Mouse (Mus musculus): Measurements from ENCODE around the gene Fkbpl.

Fkbpl gene

DNA sequence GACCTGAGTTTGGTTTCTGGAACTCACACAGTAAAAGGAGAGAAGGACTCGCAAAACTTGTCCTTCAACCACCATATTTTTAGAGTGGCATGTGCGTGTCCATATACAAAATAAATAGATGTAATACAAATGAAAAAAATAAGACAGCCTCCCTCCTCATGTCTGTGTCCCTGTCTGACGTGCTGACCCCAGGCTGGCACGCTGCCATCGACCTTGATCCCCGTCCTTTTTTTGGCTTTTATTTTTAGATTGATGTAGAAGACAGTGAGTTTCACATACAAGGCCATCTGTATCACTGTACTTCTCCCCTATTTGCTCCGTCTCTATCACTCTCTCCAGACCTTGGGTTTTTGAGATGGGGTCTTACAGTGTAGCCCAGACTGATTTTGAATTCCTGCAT lies 19.9 kb downstream of the Fkbpl start:
- DNase-seq (ENCODE audit: low spot score in 2 of 2) = no peak

DNA sequence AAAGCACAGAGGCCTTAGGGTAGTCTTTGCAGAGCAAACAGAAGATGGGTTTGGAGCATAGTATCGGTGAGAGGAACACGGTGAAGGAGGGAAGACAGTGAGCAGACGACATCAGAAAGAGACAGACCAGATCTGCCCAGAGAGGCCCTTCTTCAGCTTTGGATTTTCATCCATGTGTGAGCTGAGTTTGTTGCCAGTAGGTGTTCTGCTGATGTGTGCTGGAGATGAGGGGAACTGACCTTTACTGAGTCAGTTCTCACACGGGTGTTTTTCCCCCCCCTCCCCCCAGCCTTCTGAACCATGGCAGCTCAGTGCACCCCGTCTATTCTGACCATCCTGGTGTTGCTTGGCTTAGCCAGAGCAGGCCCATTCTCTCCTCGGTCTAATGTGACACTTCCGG lies 25.7 kb downstream of the Fkbpl start, which contains the start of gene Tnxb:
Gene Tnxb, plus strand, starts transcription at position 301 of the 400 bp plus-strand sequence.
- no peak for DNase-seq (ENCODE audit: low spot score in 2 of 2)

DNA sequence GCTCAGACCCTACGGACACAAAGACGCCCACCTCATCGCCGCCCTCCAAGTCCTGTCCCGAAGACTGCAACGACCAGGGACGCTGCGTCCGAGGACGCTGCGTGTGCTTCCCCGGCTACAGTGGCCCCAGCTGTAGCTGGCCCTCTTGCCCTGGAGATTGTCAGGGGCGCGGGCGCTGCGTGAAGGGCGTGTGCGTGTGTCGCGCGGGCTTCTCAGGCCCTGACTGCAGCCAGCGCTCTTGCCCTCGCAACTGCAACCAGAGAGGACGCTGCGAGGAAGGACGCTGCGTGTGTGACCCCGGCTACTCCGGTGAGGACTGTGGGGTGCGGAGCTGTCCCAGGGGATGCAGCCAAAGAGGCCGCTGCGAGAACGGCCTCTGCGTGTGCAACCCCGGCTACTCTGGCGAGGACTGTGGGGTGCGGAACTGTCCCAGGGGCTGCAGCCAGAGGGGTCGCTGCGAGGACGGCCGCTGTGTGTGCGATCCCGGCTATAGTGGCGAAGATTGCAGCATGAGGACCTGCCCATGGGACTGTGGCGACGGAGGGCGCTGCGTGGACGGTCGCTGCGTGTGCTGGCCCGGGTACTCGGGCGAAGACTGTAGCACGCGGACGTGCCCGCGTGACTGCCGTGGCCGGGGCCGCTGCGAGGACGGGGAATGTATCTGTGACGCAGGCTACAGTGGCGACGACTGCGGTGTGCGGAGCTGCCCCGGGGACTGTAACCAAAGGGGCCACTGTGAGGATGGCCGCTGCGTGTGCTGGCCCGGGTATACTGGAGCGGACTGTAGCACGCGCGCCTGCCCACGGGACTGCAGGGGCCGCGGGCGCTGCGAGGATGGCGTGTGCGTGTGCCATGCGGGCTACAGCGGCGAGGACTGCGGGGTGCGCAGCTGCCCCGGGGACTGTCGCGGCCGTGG lies 26.8 kb downstream of the Fkbpl start:
- DNase-seq (ENCODE audit: low spot score in 2 of 2) = no peak

DNA sequence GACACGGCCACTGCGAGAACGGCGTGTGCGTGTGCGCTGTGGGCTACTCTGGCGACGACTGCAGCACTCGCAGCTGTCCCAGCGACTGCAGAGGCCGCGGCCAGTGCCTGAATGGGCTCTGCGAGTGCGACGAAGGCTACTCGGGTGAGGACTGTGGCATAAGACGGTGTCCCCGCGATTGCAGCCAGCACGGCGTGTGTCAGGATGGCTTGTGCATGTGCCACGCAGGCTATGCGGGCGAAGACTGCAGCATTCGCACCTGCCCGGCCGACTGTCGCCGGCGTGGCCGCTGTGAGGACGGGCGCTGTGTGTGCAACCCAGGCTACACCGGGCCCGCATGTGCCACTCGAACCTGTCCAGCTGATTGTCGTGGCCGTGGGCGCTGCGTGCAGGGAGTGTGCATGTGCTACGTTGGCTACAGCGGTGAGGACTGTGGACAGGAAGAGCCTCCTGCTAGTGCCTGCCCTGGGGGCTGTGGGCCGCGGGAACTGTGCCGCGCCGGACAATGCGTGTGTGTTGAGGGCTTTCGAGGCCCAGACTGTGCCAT lies 27.8 kb downstream of the Fkbpl start:
- no peak for DNase-seq (ENCODE audit: low spot score in 2 of 2)

DNA sequence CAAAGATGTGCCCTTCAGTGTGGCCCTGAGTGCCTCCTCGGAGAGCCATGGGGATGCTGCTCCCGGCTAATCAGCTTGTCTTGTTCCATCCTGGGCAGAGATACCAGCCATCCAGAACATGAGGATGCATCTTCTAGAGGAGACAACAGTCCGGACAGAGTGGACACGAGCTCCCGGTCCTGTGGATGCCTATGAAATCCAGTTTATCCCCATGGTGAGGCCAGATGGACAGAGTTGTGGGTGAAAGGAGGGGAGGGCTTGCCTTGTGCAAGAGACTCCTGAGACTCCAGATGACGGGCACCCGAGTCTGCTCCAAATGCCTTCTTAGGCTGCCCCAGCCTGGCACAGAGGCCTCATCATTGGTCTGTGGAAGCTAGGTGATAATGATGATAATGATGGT lies 28.6 kb downstream of the Fkbpl start:
- DNase-seq (ENCODE audit: low spot score in 2 of 2) = no peak

DNA sequence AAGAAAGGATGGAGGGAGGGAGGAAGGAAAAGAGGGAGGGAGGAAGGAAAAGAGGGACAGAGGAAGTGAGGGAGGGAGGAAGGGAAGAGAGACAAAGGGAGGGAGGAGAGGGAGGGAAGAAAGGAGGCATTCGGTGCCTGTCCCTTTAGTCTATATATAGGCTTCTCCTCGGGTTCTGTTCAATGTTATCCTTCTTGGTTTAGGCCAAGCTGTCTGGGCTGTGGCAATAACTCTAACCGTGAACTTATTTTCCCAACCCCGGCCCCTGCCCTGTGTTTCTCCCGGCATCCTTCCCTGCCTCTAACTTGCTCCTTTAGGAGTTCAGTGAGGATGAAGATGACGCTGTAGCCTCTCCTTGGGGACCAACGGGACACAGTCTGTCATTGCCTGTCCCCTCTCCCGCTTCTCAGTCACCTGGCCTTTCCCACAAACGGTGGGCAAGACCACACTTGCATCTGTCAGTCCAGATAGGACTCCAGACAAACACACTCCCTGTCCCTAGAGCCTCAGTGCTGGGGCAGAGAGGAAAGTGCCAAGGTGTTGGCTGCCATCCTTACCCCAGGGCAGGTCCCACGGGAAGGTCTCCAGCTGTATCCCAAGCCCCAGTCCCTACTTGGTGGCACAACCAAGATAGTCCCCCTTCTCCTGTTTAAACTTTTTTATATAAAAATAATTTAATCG lies 30.1 kb downstream of the Fkbpl start:
- DNase-seq (ENCODE audit: low spot score in 2 of 2) = no peak

DNA sequence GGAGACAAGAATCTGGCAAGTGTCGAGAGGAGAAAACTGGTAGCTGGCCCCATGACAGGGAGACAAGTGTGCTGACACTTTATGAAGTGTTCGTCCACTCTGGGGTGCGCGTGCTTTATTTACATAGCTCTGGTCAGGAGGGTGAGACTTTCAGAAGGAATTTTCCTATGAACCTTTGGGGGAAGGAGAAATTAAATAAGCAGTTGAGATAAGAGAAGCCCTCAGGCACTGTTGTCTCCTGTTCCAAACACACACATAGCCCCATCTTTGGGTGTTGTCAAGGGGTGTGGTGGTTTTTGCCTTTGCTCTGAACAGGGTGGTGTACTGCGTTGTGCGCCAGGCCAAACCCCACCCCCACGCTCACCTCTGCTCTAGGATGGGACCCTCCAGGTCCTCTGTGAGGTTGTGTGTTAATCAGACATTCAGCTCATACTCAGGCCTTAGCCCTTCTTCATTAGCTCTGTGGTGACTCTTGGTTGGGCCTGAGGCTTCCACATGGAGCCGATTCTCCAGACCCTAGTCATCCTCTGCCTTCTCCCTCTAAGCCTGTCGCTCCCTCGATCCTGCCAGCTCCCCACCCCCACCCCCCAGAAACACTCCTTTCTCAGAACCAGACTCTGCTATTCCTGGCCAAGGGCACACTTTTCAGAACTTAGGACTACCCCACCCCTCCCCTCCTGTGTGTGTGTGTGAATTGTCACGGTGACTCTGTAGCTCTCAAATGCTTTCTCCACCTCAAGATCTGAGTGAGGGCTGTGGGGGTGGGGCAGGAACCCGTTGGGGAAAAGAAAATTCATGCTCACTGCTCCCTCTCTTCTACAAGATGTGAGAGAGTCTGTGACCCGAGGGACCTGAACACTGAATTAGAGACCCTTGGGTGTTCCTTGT lies 30.9 kb downstream of the Fkbpl start:
- DNase-seq (ENCODE audit: low spot score in 2 of 2) = no peak

DNA sequence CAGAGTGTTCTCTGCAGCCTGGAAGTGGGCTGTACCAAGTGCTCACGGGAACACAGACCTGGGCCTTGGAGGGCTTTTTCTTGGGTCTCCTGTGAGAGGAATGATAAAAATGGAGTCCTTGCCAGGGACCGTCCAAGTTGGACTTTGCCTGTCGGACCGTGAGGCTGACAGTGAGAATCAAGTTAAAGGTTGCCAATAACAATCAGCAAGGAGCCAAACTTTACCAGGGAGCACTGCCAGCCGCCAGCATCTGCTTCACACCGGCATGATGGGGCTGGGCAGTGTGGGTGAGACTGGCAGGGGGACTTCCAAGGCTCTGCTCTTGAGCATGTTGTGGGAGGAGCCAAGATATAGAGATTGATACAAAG lies 31.5 kb downstream of the Fkbpl start:
- DNase-seq (ENCODE audit: low spot score in 2 of 2) = no peak

DNA sequence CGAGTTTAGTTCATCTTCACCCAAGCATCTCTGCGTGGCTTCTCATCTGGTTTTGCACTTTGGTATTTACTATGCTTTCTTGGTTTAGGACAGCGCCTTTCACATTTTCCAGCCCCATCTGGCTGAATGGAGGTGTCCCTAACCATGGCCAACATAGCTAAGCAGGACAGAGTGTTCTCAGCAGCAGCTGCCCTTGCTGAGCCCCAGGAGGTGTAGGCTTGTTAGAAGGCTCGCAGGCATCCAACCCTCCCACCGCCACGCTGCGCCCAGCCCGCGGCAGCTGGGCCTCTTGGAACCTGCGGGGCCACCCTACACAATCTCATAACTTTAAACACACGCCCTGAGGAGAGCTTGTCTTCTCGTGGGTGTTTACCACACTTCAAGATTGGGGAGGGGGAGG lies 32.1 kb downstream of the Fkbpl start:
- no peak for DNase-seq (ENCODE audit: low spot score in 2 of 2)

DNA sequence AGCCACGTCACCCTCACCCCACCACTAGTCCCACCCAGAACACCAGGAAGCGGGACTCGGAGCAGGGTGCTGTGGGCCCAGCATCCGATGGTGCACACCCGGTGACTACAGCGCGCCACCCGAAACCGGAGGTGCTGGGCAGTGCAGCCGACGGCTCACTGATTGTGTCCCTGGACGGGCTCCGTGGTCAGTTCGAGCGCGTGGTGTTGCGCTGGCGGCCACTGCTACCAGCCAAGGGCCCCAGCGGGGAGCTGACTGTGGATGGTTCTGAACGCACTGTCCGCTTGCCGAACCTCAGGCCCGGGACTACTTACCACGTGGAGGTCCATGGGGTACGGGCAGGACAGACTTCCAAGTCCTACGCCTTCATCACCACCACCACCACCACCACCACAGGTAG lies 35.6 kb downstream of the Fkbpl start:
- DNase-seq (ENCODE audit: low spot score in 2 of 2) = no peak

DNA sequence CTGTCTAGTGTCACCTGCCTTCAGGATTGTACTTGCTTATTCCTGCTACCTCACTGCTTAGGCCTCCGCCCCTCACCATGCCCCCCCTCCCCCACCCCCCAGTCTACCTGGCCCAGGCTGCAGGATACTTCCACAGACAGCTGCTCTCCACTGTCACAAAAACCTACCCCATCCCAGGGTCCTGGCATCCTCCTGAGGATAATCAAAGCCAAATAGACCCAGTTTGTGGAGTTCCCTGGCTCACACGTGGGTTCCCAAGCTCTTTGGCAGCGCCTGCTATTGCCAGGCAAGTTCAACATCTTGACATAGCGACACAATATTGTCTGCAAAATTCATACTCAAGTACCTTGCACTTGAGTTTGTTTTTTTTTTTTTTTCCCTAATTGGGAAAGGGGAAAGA lies 36.1 kb downstream of the Fkbpl start:
- DNase-seq (ENCODE audit: low spot score in 2 of 2) = no peak

DNA sequence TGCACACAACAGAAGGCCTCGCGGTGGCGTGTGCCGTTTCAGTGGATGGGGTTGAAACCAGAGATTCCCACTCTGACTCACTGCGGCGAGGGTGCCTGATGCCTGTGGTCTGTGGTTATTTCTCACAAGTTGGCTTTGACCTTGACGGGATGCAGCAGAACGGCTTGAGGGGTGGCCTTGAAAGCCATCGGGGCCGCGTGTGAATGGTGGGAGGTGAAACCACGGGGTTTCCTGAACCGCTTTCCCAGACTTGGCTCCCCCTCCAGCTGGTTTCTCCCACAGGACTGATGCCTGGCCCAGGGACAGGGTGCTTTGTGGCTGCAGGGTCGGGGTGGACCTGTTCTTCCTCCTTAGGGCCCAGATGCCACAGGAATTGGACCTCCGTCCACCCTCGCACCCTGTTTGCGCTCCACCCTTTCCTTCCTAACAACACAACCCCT lies 36.6 kb downstream of the Fkbpl start:
- no peak for DNase-seq (ENCODE audit: low spot score in 2 of 2)

DNA sequence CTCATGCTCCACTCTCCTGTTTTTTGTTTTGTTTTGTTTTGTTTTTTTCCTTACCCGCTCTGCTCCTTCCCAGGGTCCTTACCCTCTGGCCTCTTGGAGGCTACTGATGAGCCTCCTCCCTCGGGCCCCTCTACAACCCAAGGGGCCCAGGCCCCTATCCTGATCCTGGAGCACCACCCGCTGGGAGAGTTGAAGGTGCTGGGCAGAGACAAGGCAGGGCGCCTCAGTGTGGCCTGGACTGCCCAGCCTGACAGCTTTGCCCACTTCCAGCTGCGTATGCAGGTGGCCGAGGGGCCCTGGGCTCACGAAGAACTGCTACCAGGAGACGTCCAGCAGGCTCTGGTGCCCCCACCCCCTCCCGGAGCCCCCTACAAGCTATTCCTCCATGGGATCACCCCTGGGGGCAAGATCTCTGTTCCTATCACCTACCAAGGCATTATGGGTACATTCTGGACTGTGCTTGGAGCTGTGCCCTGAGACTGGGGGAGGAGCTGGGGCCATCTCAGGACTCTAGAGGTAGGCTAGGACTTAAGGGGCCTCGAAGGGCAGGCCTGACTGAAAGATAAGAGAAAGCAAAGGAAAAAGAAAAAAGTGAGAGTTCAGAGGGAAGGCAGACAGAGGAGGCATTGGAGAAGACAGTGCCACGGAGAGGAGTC lies 37.4 kb downstream of the Fkbpl start:
- DNase-seq (ENCODE audit: low spot score in 2 of 2) = no peak

DNA sequence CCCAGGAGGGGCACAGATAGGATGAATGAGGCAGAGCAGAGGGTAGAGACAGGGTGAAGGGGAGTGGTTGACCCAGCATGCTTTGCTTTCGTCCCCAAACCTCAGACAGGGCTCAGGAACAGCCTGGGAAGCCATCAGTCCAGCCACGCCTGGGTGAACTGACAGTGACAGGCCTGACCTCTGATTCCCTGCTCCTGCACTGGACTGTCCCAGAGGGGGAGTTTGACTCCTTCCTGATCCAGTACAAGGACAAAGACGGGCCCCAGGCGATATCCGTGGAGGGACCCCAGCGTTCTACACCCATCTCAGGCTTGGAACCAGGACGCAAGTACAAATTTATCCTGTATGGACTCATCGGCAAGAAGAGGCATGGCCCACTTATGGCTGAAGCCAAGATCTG lies 38.6 kb downstream of the Fkbpl start:
- no peak for DNase-seq (ENCODE audit: low spot score in 2 of 2)

DNA sequence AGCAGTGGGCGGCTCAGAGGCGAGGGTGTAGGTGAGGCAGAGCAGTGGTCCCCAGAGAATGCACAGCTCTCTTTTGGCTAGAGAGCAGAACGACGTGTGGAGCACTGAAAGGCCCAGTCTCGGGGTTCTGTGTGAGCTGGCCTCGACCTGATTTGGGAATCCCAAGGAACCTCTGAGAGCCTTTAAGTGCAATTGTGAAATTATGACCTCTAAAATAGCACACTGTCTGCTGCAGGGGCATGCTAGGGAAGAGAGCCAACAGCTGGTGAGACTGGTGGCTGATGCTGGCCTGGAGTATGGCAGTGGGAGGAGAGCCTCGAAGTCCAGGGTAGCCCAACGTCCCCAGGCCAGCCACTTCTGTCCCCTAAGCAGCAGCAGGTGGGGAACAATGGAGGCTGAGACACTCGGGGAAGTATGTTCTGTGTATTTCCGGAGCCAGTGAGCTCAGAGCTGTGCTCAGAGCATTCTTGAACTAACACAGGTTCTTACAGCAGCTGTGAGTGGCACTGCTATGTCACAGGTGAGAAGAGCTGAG lies 39.2 kb downstream of the Fkbpl start:
- DNase-seq (ENCODE audit: low spot score in 2 of 2) = no peak

DNA sequence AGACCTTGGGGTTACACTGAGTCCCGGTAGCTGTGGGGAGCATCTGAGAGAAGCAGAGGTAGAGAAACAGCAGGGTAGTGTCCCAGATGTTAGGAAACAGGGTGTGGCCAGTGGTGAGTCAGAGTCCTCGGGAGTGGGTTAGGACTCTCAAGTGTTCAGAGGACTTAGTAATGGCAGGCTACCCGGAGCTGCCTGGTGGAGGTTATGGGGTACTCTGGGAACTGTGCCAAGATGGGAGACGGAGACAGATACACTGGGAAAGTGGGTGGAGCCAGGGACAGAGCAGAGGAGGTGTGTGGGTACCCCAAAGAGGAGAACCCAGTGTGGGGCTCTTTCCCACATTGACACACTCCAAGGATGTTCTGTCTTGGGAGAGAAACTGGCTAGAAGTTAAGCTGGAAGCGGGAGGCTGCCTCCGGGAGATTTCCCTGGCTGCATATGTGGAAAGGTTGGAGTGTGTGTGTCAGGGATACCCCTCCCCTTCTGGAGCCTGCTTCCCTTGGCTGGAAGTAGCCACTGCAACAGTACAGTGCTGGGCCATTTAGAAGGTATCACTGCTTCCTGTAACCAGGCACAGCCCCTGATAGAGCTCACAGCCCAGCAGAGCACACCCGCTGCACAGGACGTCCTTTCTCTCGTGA lies 39.8 kb downstream of the Fkbpl start:
- no peak for DNase-seq (ENCODE audit: low spot score in 2 of 2)

DNA sequence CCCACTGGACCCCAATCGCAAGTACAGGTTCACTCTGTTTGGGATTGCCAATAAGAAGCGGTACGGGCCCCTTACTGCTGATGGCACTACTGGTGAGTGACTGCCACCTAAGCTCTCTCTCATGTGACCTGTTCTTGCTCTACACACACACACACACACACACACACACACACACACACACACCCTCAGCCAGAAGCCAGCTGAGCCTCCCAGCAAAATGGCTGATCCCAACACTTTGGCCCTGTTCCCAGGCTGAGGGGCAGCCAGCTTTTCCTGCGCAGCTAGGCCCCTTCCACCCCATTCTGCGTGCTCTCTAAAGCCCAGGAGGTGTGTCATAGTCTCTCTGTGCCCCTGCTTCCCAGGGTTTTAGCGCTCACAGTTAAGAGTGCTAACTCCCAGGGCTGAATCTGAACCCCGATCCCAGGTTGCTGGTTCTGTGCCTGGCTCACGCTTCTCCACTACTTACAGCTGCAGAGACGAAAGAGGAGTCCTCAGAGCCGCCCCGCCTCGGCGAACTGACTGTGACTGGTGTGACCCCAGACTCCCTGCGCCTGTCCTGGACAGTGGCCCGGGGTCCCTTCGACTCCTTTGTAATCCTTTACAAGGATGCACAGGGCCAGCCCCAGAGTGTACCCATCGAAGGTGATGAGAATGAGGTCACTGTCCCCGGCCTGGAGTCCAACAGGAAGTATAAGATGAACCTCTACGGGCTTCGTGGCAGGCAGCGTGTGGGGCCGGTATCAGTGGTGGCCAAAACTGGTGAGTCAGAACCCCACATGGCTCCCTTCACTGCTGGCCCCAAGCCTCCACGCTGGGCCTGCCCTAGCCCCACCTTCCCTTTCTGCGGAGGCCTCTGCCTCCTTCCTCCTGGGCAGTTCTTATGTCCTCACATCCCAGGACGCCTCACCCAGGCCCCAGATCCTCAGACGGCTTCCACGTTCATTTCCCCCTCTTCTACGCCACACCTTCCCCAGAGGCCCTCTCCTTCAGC lies 40.9 kb downstream of the Fkbpl start:
- no peak for DNase-seq (ENCODE audit: low spot score in 2 of 2)

DNA sequence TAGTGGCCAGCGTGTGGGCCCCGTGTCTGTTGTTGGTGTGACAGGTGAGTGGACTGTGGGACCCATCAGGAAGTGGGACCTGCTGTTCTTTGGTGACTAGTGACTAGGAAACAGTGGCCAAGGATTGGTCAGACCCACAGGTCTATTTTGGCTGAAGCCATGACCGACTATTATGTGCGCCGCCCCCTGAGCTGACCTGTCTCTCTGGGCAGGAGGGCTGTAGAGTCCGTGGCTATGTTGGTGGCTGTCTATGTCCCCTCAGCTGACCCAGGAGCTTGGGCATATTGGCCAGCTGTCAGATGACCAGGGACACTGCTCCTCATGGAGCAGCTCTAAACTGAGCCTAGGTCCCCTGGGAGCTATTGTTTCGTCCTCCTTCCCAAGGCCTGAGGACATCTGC lies 44.3 kb downstream of the Fkbpl start:
- DNase-seq (ENCODE audit: low spot score in 2 of 2) = no peak

DNA sequence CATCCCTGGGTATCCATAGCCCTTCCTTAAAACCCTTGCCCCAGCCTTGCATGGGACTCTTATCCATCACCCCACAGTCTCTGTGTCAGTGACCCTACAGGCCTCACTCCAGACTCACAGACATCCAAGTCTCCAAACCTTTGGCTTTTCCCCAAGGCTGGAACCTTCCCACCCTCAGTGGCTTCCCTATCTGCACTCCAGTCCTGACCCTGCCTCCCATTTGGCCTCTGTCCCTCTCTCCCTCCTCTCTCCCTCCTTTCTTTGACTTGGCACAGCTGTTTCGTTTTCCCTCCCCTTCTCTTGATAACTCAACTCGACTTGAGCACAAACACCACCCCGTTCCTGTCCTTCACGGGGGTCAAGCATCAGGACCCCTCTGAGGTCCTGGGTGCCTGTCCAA lies 45.9 kb downstream of the Fkbpl start:
- DNase-seq (ENCODE audit: low spot score in 2 of 2) = no peak
